Mouse (Mus musculus): Measurements from ENCODE around the gene Yaf2. TPM values are rescaled to one million over a fixed set of nuclear protein-coding genes. Genes with fewer than 3 reads are reported as not detected.

Yaf2 gene
- total RNA-seq (2012; rRNA removed) (37.7 and 39.7 TPM in 2 replicates), polyA plus RNA-seq (2012; ENCODE audit: insufficient read depth in 1 of 2, insufficient read length in 2 of 2, low read depth in 1 of 2, low replicate concordance in 2 of 2, missing spikeins in 1 of 2) (10 to 100 TPM in 1 of 2 experiments, not detected in 1; 50.7 TPM)

- Histone ChIP-seq H3K9ac (ENCODE audit: control insufficient read depth, low read depth, low read length, poor library complexity, severe bottlenecking) (peak within 1 kb of the TSS; percentile 94), H3K4me1 (ENCODE audit: control insufficient read depth in 1 of 2, insufficient read depth in 2 of 2, low read length in 2 of 2) (peaks cover 0 to 6% of the 10 kb centered on the region in 2 experiments; a peak in 2 of 4 replicates), H3K9me3 (replicated peaks; ENCODE audit: insufficient read depth, low read length) (no peaks in the 10 kb centered on the region), H3K27ac (ENCODE audit: control insufficient read depth, low read depth, low read length) (peak within 1 kb of the TSS; percentile 73), H3K4me3 (ENCODE audit: control insufficient read depth in 1 of 2, insufficient read depth in 1 of 2, low read depth in 2 of 2, low read length in 2 of 2) (peak within 1 kb of the TSS; percentile 81 to 83), H3K79me2 (ENCODE audit: control insufficient read depth, insufficient read depth, low read length, poor library complexity) (peaks cover 24% of the 10 kb centered on the region), H3K36me3 (ENCODE audit: control insufficient read depth in 1 of 2, insufficient read depth in 2 of 2, low read length in 2 of 2) (peaks cover 2 to 5% of the 10 kb centered on the region in 2 experiments; a peak in 2 of 4 replicates), H3K27me3 (ENCODE audit: control insufficient read depth in 1 of 2, insufficient read depth in 2 of 2, low read length in 2 of 2) (no peaks in the 10 kb centered on the region)
- peak; percentile 89 for DNase-seq (ENCODE audit: low read depth, low spot score)
- TF ChIP-seq POLR2AphosphoS5 (IDR thresholded peaks at IDR 0.05; ENCODE audit: borderline replicate concordance, low read depth, low read length) (no peak), GABPA (IDR thresholded peaks at IDR 0.05; ENCODE audit: low read depth, low read length) (no peak), ZKSCAN1 (IDR thresholded peaks at IDR 0.05; ENCODE audit: low read depth, low read length) (no peak), MYB (IDR thresholded peaks at IDR 0.05; ENCODE audit: low read depth, low read length) (no peak), CHD1 (IDR thresholded peaks at IDR 0.05; ENCODE audit: low read depth, low read length) (0 out of 2 replicates have a peak, but pooled peaks have one; percentile 58), CHD2 (IDR thresholded peaks at IDR 0.05; ENCODE audit: low read length) (no peak), UBTF (IDR thresholded peaks at IDR 0.05; ENCODE audit: borderline replicate concordance, insufficient read depth, low read depth, low read length) (0 out of 2 replicates have a peak, but pooled peaks have one; percentile 34), E2F4 (IDR thresholded peaks at IDR 0.05; ENCODE audit: borderline replicate concordance, low read depth, low read length) (no peak), MEF2A (IDR thresholded peaks at IDR 0.05; ENCODE audit: extremely low read depth, insufficient replicate concordance, low read depth, low read length, poor library complexity, severe bottlenecking) (no peak), MAZ (IDR thresholded peaks at IDR 0.05; ENCODE audit: low read depth, low read length) (no peak), MAX (IDR thresholded peaks at IDR 0.05; ENCODE audit: low read length) (peak; percentile 89), MXI1 (IDR thresholded peaks at IDR 0.05; ENCODE audit: low read depth, low read length) (peak; percentile 41; the same call in 1 of the 2 replicates), SIN3A (IDR thresholded peaks at IDR 0.05; ENCODE audit: low read length) (peak; percentile 51; the same call in 1 of the 2 replicates), USF1 (IDR thresholded peaks at IDR 0.05; ENCODE audit: low read depth, low read length) (peak; percentile 93), NRF1 (IDR thresholded peaks at IDR 0.05; ENCODE audit: insufficient read depth, low read depth, low read length, poor library complexity, severe bottlenecking) (peak; percentile 39; the same call in 1 of the 2 replicates), ETS1 (IDR thresholded peaks at IDR 0.05; ENCODE audit: low read depth, low read length) (peak; percentile 6; the same call in 1 of the 2 replicates), POLR2AphosphoS2 (IDR thresholded peaks at IDR 0.05; ENCODE audit: low read length) (no peak), ZC3H11A (IDR thresholded peaks at IDR 0.05; ENCODE audit: low read depth, low read length) (no peak), EP300 (IDR thresholded peaks at IDR 0.05; ENCODE audit: low read depth in 1 of 2, low read length in 2 of 2) (no peak; a peak in 1 of 4 replicates), BHLHE40 (IDR thresholded peaks at IDR 0.05; ENCODE audit: borderline replicate concordance, low read depth, low read length) (no peak; the same call in 1 of the 2 replicates), RAD21 (IDR thresholded peaks at IDR 0.05; ENCODE audit: low read depth, low read length) (no peak), ZNF384 (IDR thresholded peaks at IDR 0.05; ENCODE audit: low read depth, low read length) (no peak), JUND (IDR thresholded peaks at IDR 0.05; ENCODE audit: low read depth, low read length) (no peak), RCOR1 (IDR thresholded peaks at IDR 0.05; ENCODE audit: low read depth, low read length) (no peak), USF2 (IDR thresholded peaks at IDR 0.05; ENCODE audit: borderline replicate concordance in 1 of 2, insufficient read depth in 1 of 2, low read depth in 1 of 2, low read length in 2 of 2) (peak; percentile 32 to 78; a peak in 3 of 4 replicates), CTCF (IDR thresholded peaks at IDR 0.05 in 2 of 3, conservative IDR thresholded peaks at IDR 0.05 in 1 of 3; ENCODE audit: control insufficient read depth in 1 of 3, insufficient read depth in 1 of 3, low read depth in 2 of 3, low read length in 3 of 3, poor library complexity in 1 of 3, severe bottlenecking in 1 of 3) (no peak), GATA1 (IDR thresholded peaks at IDR 0.05; ENCODE audit: low read depth, low read length) (no peak), POLR2A (IDR thresholded peaks at IDR 0.05; ENCODE audit: control insufficient read depth in 1 of 2, insufficient read depth in 1 of 2, low read depth in 1 of 2, low read length in 2 of 2, poor library complexity in 1 of 2) (peak; percentile 72 to 81; a peak in 3 of 4 replicates), TCF12 (IDR thresholded peaks at IDR 0.05; ENCODE audit: low read depth, low read length) (no peak), MYC (IDR thresholded peaks at IDR 0.05; ENCODE audit: low read depth, low read length) (no peak), NELFE (IDR thresholded peaks at IDR 0.05; ENCODE audit: low read depth, low read length) (peak; percentile 35; the same call in 1 of the 2 replicates), ZMIZ1 (IDR thresholded peaks at IDR 0.05; ENCODE audit: low read depth, low read length) (0 out of 2 replicates have a peak, but pooled peaks have one; percentile 36), HCFC1 (IDR thresholded peaks at IDR 0.05; ENCODE audit: low read depth, low read length) (no peak), ELF1 (IDR thresholded peaks at IDR 0.05; ENCODE audit: low read depth, low read length) (no peak)
These were observed at the start of gene Yaf2 for GRCm38 (mm10) chr15:93336925-93337761. TSS of gene Yaf2 (minus strand) at chr15:93336935.

Measured in MEL (cell line).